Mouse (Mus musculus): Measurements from ENCODE around the gene Vsx1. TPM values are rescaled to one million over a fixed set of nuclear protein-coding genes. Genes with fewer than 3 reads are reported as not detected.

Gene Vsx1
- total RNA-seq, 2 experiments from 2014 or later: 0.07 TPM; not detected in 1

- DNase-seq (ENCODE audit: extremely low spot score in 1 of 2, low spot score in 1 of 2): no peak
Measured at GRCm38 (mm10) chr2:150647681-150648299, 41.4 kb downstream of the Vsx1 start.

GRCm38 (mm10) chr2:150646411-150647121, 42.6 kb downstream of the Vsx1 start:
- DNase-seq (ENCODE audit: extremely low spot score in 1 of 2, low spot score in 1 of 2): no peak

GRCm38 (mm10) chr2:150645225-150645624, 43.9 kb downstream of the Vsx1 start:
- DNase-seq (ENCODE audit: extremely low spot score in 1 of 2, low spot score in 1 of 2): no peak

GRCm38 (mm10) chr2:150643726-150644415, 45.3 kb downstream of the Vsx1 start:
- no peak for DNase-seq (ENCODE audit: extremely low spot score in 1 of 2, low spot score in 1 of 2)

- DNase-seq (ENCODE audit: extremely low spot score in 1 of 2, low spot score in 1 of 2): no peak
Measured at GRCm38 (mm10) chr2:150643166-150643565, 46.0 kb downstream of the Vsx1 start.

- DNase-seq (ENCODE audit: extremely low spot score in 1 of 2, low spot score in 1 of 2): no peak
Measured at GRCm38 (mm10) chr2:150638370-150638733, 50.8 kb downstream of the Vsx1 start.

- DNase-seq (ENCODE audit: extremely low spot score in 1 of 2, low spot score in 1 of 2): no peak
Measured at GRCm38 (mm10) chr2:150637702-150638369, 51.3 kb downstream of the Vsx1 start.

GRCm38 (mm10) chr2:150635877-150636446, 53.2 kb downstream of the Vsx1 start:
- no peak for DNase-seq (ENCODE audit: extremely low spot score in 1 of 2, low spot score in 1 of 2)

Other genes with a start within 250 kb of the Vsx1 start
- gene Zfp442, start 237.9 kb downstream of the Vsx1 start, total RNA-seq (2021): 1 to 10 TPM; 7.8 to 9.2 TPM
- gene Zfp345, start 204.3 kb downstream of the Vsx1 start, total RNA-seq (2021): under 1 TPM in 1 of 2 experiments, not detected in 1; 0.27 TPM
- gene Cst7, start 118.9 kb downstream of the Vsx1 start, total RNA-seq (2021): under 1 TPM in 1 of 2 experiments, not detected in 1; 0.27 TPM
- gene Apmap, start 80.8 kb downstream of the Vsx1 start, total RNA-seq (2021): 10 to 100 TPM; 52.4 to 58.0 TPM
- gene Acss1, start 20.9 kb downstream of the Vsx1 start, total RNA-seq (2021): 10 to 100 TPM; 22.9 to 32.2 TPM
- gene Entpd6, start 59.7 kb upstream of the Vsx1 start, total RNA-seq (2021): 10 to 100 TPM; 65.9 to 70.6 TPM
- gene Pygb, start 97.4 kb upstream of the Vsx1 start, total RNA-seq (2021): 100 to 1,000 TPM; 172 to 203 TPM
- 100 to 1,000 TPM; 296 to 326 TPM for gene Abhd12, start 215.4 kb upstream of the Vsx1 start, total RNA-seq (2021)
- 1 to 10 TPM; 2.7 to 2.9 TPM for gene Gins1, start 216.0 kb upstream of the Vsx1 start, total RNA-seq (2021)

All from layer of hippocampus, postnatal 25 days (tissue).